Mouse (Mus musculus) neutrophil, adult 5-6 weeks (primary cell): ENCODE measurements around the gene Lats2. TPM values are rescaled to one million over a fixed set of nuclear protein-coding genes. Genes with fewer than 3 reads are reported as not detected.
"Not testable (repeated sequence)": the region's sequence is repeated elsewhere in the genome, so short reads cannot be mapped to it uniquely, and the experiment has no call there.

Experiments
- ATAC-seq: fragments of 151-379, 151-347 bp; 2 replicates; pipeline ENCODE4 v1.8.0; 2017; ENCODE audit warnings: mild to moderate bottlenecking, moderate TSS enrichment; ENCODE audit not compliant: insufficient number of reproducible peaks, poor library complexity, low FRiP score, severe bottlenecking; ENCODE audit errors: extremely low read depth
- total RNA-seq: library from RNA; stranded (forward); fragments of 200-1000 nt; gene quantifications from 2 replicates; pipeline ENCODE4 v1.2.3, GENCODE M21; 2017

The Lats2 gene
- total RNA-seq, 1 experiment from 2014 or later, result 59.2 TPM

GRCm38 (mm10) chr14:57705759-57706158 is 52.4 kb downstream of the Lats2 start:
- no peak for ATAC-seq

GRCm38 (mm10) chr14:57705075-57705474 is 53.1 kb downstream of the Lats2 start:
- no peak for ATAC-seq

- ATAC-seq, result no peak
Measured at GRCm38 (mm10) chr14:57701915-57702477, 56.2 kb downstream of the Lats2 start.

- no peak for ATAC-seq
Measured at GRCm38 (mm10) chr14:57699461-57699970, 58.7 kb downstream of the Lats2 start.

GRCm38 (mm10) chr14:57699016-57699415 is 59.2 kb downstream of the Lats2 start:
- ATAC-seq, result no peak

- no peak for ATAC-seq
Measured at GRCm38 (mm10) chr14:57696066-57696465, 62.1 kb downstream of the Lats2 start.

- ATAC-seq, result no peak
Measured at GRCm38 (mm10) chr14:57695550-57695949, 62.6 kb downstream of the Lats2 start.

GRCm38 (mm10) chr14:57694246-57694645 is 63.9 kb downstream of the Lats2 start:
- no peak for ATAC-seq

GRCm38 (mm10) chr14:57692517-57693130 is 65.6 kb downstream of the Lats2 start:
- no peak for ATAC-seq

- ATAC-seq, result no peak
Measured at GRCm38 (mm10) chr14:57691316-57691715, 66.9 kb downstream of the Lats2 start.

- no peak for ATAC-seq
Measured at GRCm38 (mm10) chr14:57690681-57691080, 67.5 kb downstream of the Lats2 start.

- ATAC-seq, result not testable (repeated sequence)
Measured at GRCm38 (mm10) chr14:57688066-57688465, 70.1 kb downstream of the Lats2 start.

GRCm38 (mm10) chr14:57687441-57687840 is 70.7 kb downstream of the Lats2 start:
- ATAC-seq, result no peak

GRCm38 (mm10) chr14:57686647-57687046 is 71.5 kb downstream of the Lats2 start:
- no peak for ATAC-seq

GRCm38 (mm10) chr14:57684579-57684978 is 73.6 kb downstream of the Lats2 start:
- ATAC-seq, result peak; percentile 75; the same call in 1 of the 2 replicates

GRCm38 (mm10) chr14:57682751-57683150 is 75.4 kb downstream of the Lats2 start:
- no peak for ATAC-seq

- peak; percentile 74 for ATAC-seq
Measured at GRCm38 (mm10) chr14:57679958-57680535, 78.1 kb downstream of the Lats2 start.

- no peak for ATAC-seq
Measured at GRCm38 (mm10) chr14:57679523-57679922, 78.7 kb downstream of the Lats2 start.

GRCm38 (mm10) chr14:57675481-57675880 is 82.7 kb downstream of the Lats2 start:
- ATAC-seq, result no peak

- no peak for ATAC-seq
Measured at GRCm38 (mm10) chr14:57665628-57665950, 92.6 kb downstream of the Lats2 start.
